Mouse (Mus musculus) small intestine, adult 2 months (tissue): Measurements from ENCODE around the gene Nt5c2.

ENCODE experiments used
- CTCF ChIP-seq: fragments of 200-500 bp; IDR thresholded peaks from 2 replicates; pipeline ENCODE4 v1.5.1; 2012; ENCODE audit warnings: low read depth, mild to moderate bottlenecking, control low read depth, inconsistent platforms, low read length, moderate library complexity, mixed read lengths; ENCODE audit not compliant: insufficient replicate concordance, insufficient read length; ENCODE audit errors: extremely low read depth
- POLR2A ChIP-seq: fragments of 200-500 bp; IDR thresholded peaks from 2 replicates; pipeline ENCODE4 v1.6.1; 2012; ENCODE audit warnings: low read depth, mild to moderate bottlenecking, control low read depth, inconsistent platforms, low read length, moderate library complexity

DNA sequence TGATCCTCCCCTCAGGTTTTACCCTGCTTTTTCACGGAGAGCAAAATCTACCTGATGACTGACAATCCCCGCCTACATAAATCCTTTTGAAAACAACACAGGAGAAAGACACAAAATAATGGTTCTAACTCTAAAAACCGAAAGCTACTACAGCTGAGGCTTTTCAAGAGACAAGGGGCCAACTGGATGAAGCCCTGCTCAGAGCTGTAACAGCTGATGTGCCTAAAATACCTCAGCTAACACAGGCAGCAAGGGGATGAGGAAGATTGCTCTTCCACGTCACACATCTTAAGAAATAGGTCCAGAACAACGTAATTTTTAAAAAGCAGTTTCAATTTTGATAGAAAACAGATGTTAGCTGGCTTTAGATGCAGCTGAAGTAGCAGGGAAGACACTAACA is 88.0 kb downstream of the Nt5c2 start:
- TF ChIP-seq POLR2A (no peak), CTCF (no peak)
